Mouse (Mus musculus): ENCODE data around the gene Zbtb44. TPM values are rescaled to one million over a fixed set of nuclear protein-coding genes. Genes with fewer than 3 reads are reported as not detected.

Zbtb44 gene
- polyA plus RNA-seq, 1 experiment from 2014 or later, result 6.3 TPM

DNA sequence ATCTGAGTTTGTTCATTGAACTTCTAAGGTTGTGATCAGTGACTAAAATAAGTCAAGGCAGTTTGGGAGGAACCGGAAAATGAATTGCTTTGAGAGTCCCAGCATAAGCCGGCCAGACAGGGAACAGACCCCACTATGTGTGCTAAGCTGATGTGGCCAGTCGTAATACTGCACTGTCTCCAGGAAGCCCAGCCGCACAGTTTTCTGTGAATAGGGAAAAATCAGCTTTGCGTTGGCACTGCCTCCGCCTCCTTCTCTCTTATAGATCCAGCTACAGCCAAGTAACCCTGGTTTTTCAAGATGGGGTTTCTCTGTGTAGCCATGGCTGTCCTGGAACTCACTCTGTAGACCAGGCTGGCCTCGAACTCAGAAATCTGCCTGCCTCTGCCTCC, 56.3 kb downstream of the Zbtb44 start:
- ATAC-seq (replicated peaks; ENCODE audit: insufficient number of reproducible peaks, low FRiP score, low TSS enrichment, low read depth), result no peak
- no peaks in the 10 kb centered on the region for H3K9me3 ChIP-seq (replicated peaks; ENCODE audit: control insufficient read depth, low read length)
- H3K36me3 ChIP-seq (replicated peaks; ENCODE audit: control insufficient read depth, insufficient read depth, low read depth, low read length), result no peaks in the 10 kb centered on the region
- no peak overlapping the region for H3K27ac ChIP-seq (replicated peaks; ENCODE audit: low read depth, low read length)
- no peak for DNase-seq (ENCODE audit: low spot score)
- H3K4me1 ChIP-seq (ENCODE audit: control insufficient read depth, insufficient read depth, low read length), result no peaks in the 10 kb centered on the region
- H3K27me3 ChIP-seq (ENCODE audit: control insufficient read depth, insufficient read depth, low read length), result no peaks in the 10 kb centered on the region
- no peak overlapping the region for H3K4me2 ChIP-seq (ENCODE audit: low read depth, low read length)
- no peak overlapping the region for H3K9ac ChIP-seq (replicated peaks; ENCODE audit: low read length)
- WGBS, result 80% methylated on average over 7 of the region's 7 CpGs
- no peak overlapping the region for H3K4me3 ChIP-seq (ENCODE audit: low read depth, low read length)

DNA sequence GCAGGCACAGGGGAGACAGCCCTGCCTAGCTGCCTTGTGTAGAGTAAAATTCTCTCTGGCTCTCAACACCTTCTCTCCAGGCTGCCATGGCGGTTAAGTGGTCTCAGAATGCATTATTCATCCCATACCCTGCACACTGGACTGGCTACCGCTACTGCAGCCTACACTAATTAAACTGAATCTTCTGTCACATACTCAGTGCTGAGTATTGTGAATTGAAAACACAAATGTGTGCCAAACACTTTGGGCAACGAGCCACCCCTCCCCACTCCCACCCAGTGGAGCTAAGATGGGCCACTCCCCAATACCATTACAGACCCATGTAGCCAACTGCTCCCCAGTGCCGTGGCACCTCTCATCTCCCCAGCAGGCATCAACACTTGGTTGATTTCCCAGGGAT, 57.0 kb downstream of the Zbtb44 start:
- ATAC-seq (replicated peaks; ENCODE audit: insufficient number of reproducible peaks, low FRiP score, low TSS enrichment, low read depth) (no peak), DNase-seq (ENCODE audit: low spot score) (no peak)
- H3K27me3 ChIP-seq (ENCODE audit: control insufficient read depth, insufficient read depth, low read length), result no peaks in the 10 kb centered on the region
- no peak overlapping the region for H3K27ac ChIP-seq (replicated peaks; ENCODE audit: low read depth, low read length)
- H3K9ac ChIP-seq (replicated peaks; ENCODE audit: low read length), result no peak overlapping the region
- H3K4me3 ChIP-seq (ENCODE audit: low read depth, low read length), result no peak overlapping the region
- no peaks in the 10 kb centered on the region for H3K9me3 ChIP-seq (replicated peaks; ENCODE audit: control insufficient read depth, low read length)
- H3K36me3 ChIP-seq (replicated peaks; ENCODE audit: control insufficient read depth, insufficient read depth, low read depth, low read length), result no peaks in the 10 kb centered on the region
- H3K4me1 ChIP-seq (ENCODE audit: control insufficient read depth, insufficient read depth, low read length), result no peaks in the 10 kb centered on the region
- 73% methylated on average over 4 of the region's 4 CpGs for WGBS
- H3K4me2 ChIP-seq (ENCODE audit: low read depth, low read length), result no peak overlapping the region

GRCm38 (mm10) chr9:31088116-31088515, 57.7 kb downstream of the Zbtb44 start:
- Histone ChIP-seq H3K4me3 (ENCODE audit: low read depth, low read length) (no peak overlapping the region), H3K27ac (replicated peaks; ENCODE audit: low read depth, low read length) (no peak overlapping the region), H3K27me3 (ENCODE audit: control insufficient read depth, insufficient read depth, low read length) (no peaks in the 10 kb centered on the region), H3K4me1 (ENCODE audit: control insufficient read depth, insufficient read depth, low read length) (no peaks in the 10 kb centered on the region), H3K9me3 (replicated peaks; ENCODE audit: control insufficient read depth, low read length) (no peaks in the 10 kb centered on the region), H3K4me2 (ENCODE audit: low read depth, low read length) (no peak overlapping the region), H3K9ac (replicated peaks; ENCODE audit: low read length) (no peak overlapping the region), H3K36me3 (replicated peaks; ENCODE audit: control insufficient read depth, insufficient read depth, low read depth, low read length) (no peaks in the 10 kb centered on the region)
- 59% methylated on average over 3 of the region's 3 CpGs for WGBS
- DNase-seq (ENCODE audit: low spot score) (no peak), ATAC-seq (replicated peaks; ENCODE audit: insufficient number of reproducible peaks, low FRiP score, low TSS enrichment, low read depth) (no peak)

DNA sequence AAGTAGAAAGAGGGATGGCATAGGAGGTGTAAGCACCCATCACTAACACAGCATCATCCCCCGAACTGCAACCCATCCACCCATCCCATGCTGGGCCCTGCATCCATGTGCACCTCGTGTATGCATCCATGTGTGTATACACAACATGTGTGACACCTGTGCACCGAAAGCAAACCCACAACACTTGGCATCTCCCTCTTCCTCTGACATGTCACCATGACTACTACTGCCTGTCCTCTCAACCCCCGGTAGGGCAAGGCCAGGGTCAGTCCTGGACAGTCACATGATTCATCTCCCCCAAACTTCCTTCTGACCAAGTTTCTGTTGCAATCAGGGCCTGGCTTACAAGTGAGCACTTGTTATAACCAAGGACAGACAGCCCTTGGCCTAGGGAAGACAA, 58.4 kb downstream of the Zbtb44 start:
- Histone ChIP-seq H3K27me3 (ENCODE audit: control insufficient read depth, insufficient read depth, low read length) (no peaks in the 10 kb centered on the region), H3K36me3 (replicated peaks; ENCODE audit: control insufficient read depth, insufficient read depth, low read depth, low read length) (no peaks in the 10 kb centered on the region), H3K4me2 (ENCODE audit: low read depth, low read length) (no peak overlapping the region), H3K4me1 (ENCODE audit: control insufficient read depth, insufficient read depth, low read length) (no peaks in the 10 kb centered on the region), H3K4me3 (ENCODE audit: low read depth, low read length) (no peak overlapping the region), H3K27ac (replicated peaks; ENCODE audit: low read depth, low read length) (no peak overlapping the region), H3K9ac (replicated peaks; ENCODE audit: low read length) (no peak overlapping the region), H3K9me3 (replicated peaks; ENCODE audit: control insufficient read depth, low read length) (no peaks in the 10 kb centered on the region)
- DNase-seq (ENCODE audit: low spot score) (no peak), ATAC-seq (replicated peaks; ENCODE audit: insufficient number of reproducible peaks, low FRiP score, low TSS enrichment, low read depth) (no peak)
- 77% methylated on average over 4 of the region's 4 CpGs for WGBS

DNA sequence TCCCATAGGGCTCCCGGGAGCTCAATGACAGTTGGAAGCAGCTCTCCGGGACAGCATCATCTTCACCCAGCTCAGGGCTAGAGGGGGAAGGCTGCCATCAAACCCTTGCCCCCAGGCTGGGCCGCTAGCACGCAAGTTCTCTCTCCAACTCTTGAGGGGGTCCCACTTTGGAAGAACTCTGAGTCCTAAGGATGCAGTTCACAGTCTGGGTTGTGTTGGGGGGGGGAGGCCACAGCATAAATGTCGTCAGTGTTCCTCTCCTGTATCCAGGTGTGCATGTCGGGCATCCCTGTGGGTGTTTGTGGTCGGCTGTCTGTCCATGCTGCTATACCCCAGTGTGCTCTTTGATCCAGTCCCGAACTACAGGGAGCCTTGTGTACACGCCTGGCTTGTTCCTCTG, 59.1 kb downstream of the Zbtb44 start:
- Histone ChIP-seq H3K4me3 (ENCODE audit: low read depth, low read length) (no peak overlapping the region), H3K4me2 (ENCODE audit: low read depth, low read length) (no peak overlapping the region), H3K27ac (replicated peaks; ENCODE audit: low read depth, low read length) (no peak overlapping the region), H3K4me1 (ENCODE audit: control insufficient read depth, insufficient read depth, low read length) (no peaks in the 10 kb centered on the region), H3K27me3 (ENCODE audit: control insufficient read depth, insufficient read depth, low read length) (no peaks in the 10 kb centered on the region), H3K9me3 (replicated peaks; ENCODE audit: control insufficient read depth, low read length) (no peaks in the 10 kb centered on the region), H3K36me3 (replicated peaks; ENCODE audit: control insufficient read depth, insufficient read depth, low read depth, low read length) (no peaks in the 10 kb centered on the region), H3K9ac (replicated peaks; ENCODE audit: low read length) (no peak overlapping the region)
- ATAC-seq (replicated peaks; ENCODE audit: insufficient number of reproducible peaks, low FRiP score, low TSS enrichment, low read depth), result no peak
- no peak for DNase-seq (ENCODE audit: low spot score)
- WGBS, result 82% methylated on average over 9 of the region's 9 CpGs

DNA sequence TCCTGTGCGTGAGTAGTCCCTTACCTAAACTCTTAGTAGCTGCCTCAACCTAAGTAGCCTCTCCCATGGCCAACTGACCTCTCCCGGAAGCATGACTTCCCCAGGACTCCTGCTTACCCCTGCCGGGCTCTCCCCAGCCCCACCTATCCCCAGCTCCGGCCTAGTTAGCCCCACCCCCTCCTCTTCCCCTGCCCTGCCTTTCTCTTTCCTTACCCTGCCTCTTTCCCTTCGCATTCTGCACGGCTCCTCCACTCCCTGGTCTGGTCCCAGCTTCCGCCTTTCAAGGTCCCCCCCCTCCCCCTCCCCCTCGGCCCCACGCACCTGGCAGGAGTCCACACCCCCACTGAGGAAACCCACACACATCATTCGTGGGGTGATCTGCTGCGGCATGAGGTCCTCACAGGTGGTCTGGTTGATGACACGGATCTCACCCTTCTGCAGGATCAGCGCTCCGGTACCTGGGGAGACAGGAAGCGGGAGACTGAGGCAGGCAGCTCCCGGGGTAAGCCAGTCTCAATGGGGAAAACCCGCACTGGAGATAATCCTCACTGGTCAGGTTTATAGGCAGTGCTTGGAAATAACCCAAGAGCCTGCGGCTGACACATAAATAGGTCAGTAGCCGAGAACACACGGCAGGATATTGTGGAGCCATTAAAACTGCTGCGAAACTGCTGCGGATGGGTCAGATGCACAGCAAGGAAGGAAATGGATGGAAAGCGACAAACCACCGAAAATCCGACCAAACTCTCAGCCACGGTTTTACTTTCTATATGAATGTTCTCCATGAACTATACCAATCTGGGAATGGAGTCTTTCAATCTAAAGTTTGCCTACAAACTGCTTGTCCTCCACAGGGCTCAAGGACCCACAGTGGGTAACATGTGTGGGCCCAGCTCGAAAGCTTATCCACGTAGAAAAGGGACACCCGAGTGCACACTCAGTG, 59.9 kb downstream of the Zbtb44 start:
- Histone ChIP-seq H3K9me3 (replicated peaks; ENCODE audit: control insufficient read depth, low read length) (no peaks in the 10 kb centered on the region), H3K27ac (replicated peaks; ENCODE audit: low read depth, low read length) (no peak overlapping the region), H3K4me3 (ENCODE audit: low read depth, low read length) (no peak overlapping the region), H3K4me2 (ENCODE audit: low read depth, low read length) (no peak overlapping the region), H3K4me1 (ENCODE audit: control insufficient read depth, insufficient read depth, low read length) (no peaks in the 10 kb centered on the region), H3K9ac (replicated peaks; ENCODE audit: low read length) (no peak overlapping the region), H3K27me3 (ENCODE audit: control insufficient read depth, insufficient read depth, low read length) (no peaks in the 10 kb centered on the region), H3K36me3 (replicated peaks; ENCODE audit: control insufficient read depth, insufficient read depth, low read depth, low read length) (no peaks in the 10 kb centered on the region)
- DNase-seq (ENCODE audit: low spot score) (no peak), ATAC-seq (replicated peaks; ENCODE audit: insufficient number of reproducible peaks, low FRiP score, low TSS enrichment, low read depth) (no peak)
- WGBS, result 77% methylated on average over 27 of the region's 29 CpGs

DNA sequence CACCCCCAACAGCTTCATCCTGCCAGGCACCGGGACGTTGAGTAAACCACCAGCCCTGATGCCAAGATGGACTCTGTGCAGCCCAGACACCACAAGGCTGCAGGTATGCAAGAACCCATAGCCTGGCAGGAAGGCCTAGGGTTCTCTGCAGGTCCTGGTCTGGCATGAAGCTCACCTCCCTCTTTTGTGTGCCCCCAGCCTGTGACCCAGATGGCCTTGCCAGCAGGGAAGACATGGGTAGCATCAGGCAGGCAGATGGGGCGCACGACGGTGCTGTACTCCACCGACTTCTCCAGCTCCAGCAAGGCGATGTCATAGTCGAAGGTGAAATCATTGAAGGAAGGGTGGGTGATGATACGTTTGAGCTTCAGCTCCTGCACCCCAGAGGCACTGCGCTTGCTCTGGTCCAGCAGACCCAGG, 60.7 kb downstream of the Zbtb44 start:
- DNase-seq (ENCODE audit: low spot score), result no peak
- WGBS, result 97% methylated on average over 10 of the region's 10 CpGs
- ATAC-seq (replicated peaks; ENCODE audit: insufficient number of reproducible peaks, low FRiP score, low TSS enrichment, low read depth), result no peak

DNA sequence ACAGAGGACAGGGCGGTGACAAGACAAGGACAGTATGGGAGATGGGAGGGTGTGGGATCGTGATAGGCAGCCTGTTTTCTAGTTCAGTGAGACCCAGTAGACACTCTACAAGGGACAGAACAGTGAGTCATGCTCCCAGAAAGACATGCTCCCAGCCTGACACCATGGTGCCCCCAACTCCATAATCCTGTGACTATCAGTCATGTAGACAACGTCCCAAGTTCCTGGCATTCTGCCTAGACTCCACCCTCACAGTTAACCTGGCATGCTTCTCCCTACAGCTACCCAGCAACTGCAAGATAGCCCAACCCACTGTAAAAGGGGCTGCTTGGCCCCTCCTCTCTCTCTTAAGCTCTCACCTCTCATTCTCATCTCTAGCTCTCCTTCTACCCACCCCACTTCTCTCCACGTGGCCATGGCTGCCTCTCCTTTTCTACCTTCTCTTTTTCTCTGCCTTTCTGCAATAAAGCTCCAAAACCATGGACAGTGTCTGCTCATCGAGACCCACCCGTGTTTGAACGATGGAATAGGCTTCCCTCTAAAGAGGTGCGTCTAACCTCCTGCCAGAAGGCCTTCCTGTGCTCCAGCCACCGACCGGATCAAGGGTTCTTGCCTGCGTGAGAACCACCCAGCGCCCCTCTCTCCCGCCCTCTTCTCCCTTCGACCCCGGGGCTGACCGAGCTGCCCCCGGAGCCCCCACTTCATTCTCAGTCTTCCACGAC, 61.8 kb downstream of the Zbtb44 start:
- Histone ChIP-seq H3K27me3 (ENCODE audit: control insufficient read depth, insufficient read depth, low read length) (no peaks in the 10 kb centered on the region), H3K9me3 (replicated peaks; ENCODE audit: control insufficient read depth, low read length) (no peaks in the 10 kb centered on the region), H3K4me3 (ENCODE audit: low read depth, low read length) (no peak overlapping the region), H3K27ac (replicated peaks; ENCODE audit: low read depth, low read length) (no peak overlapping the region), H3K4me1 (ENCODE audit: control insufficient read depth, insufficient read depth, low read length) (no peaks in the 10 kb centered on the region), H3K9ac (replicated peaks; ENCODE audit: low read length) (no peak overlapping the region), H3K36me3 (replicated peaks; ENCODE audit: control insufficient read depth, insufficient read depth, low read depth, low read length) (no peaks in the 10 kb centered on the region), H3K4me2 (ENCODE audit: low read depth, low read length) (no peak overlapping the region)
- 89% methylated on average over 18 of the region's 18 CpGs for WGBS
- ATAC-seq (replicated peaks; ENCODE audit: insufficient number of reproducible peaks, low FRiP score, low TSS enrichment, low read depth), result no peak
- no peak for DNase-seq (ENCODE audit: low spot score)

More for the DNA sequence above, 60.7 kb downstream of the Zbtb44 start:
- Histone ChIP-seq H3K36me3 (replicated peaks; ENCODE audit: control insufficient read depth, insufficient read depth, low read depth, low read length) (no peaks in the 10 kb centered on the region), H3K9ac (replicated peaks; ENCODE audit: low read length) (no peak overlapping the region), H3K4me1 (ENCODE audit: control insufficient read depth, insufficient read depth, low read length) (no peaks in the 10 kb centered on the region), H3K27ac (replicated peaks; ENCODE audit: low read depth, low read length) (no peak overlapping the region), H3K27me3 (ENCODE audit: control insufficient read depth, insufficient read depth, low read length) (no peaks in the 10 kb centered on the region), H3K9me3 (replicated peaks; ENCODE audit: control insufficient read depth, low read length) (no peaks in the 10 kb centered on the region), H3K4me2 (ENCODE audit: low read depth, low read length) (no peak overlapping the region), H3K4me3 (ENCODE audit: low read depth, low read length) (no peak overlapping the region)

Data from embryonic facial prominence, embryonic 11.5 days (tissue).